Mouse (Mus musculus): ENCODE measurements around the gene Zscan4-ps3. TPM values are rescaled to one million over a fixed set of nuclear protein-coding genes. Genes with fewer than 3 reads are reported as not detected.

Gene Zscan4-ps3
- polyA plus RNA-seq (2012; ENCODE audit: low replicate concordance): not detected in 2 replicates

DNA sequence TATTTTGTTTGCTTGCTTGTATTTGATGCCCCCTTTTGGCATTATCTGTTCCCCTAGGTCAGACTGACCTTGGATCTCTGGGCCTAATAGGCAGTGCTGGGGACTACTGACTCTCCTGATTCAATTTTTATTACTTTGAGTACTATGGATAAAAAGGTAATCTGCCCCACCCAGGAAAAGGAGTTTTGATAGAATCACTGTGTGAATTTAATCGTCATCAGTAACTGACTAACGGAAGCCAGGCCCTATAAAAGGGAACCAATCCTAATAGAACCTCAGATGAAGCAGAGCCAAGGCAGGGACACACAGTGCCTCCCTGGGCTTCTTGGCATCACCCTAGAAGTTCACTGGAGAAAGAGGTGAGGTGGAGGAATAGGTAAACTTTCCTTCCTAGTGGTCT lies at the start of gene Zscan4-ps3:
TSS of gene Zscan4-ps3 (plus strand) at position 301 of the 400 bp plus-strand sequence.

Other genes with a start within 250 kb of the Zscan4-ps3 start
- gene Zscan4f, start 211.4 kb upstream of the Zscan4-ps3 start, polyA plus RNA-seq (2012; ENCODE audit: low replicate concordance): not detected in 2 replicates
- gene Zscan4-ps2, start 95.0 kb upstream of the Zscan4-ps3 start, polyA plus RNA-seq (2012; ENCODE audit: low replicate concordance): not detected in 2 replicates
- gene Vmn1r72, start 70.8 kb downstream of the Zscan4-ps3 start, polyA plus RNA-seq (2012; ENCODE audit: low replicate concordance): not detected in 2 replicates
- gene Vmn1r73, start 121.0 kb downstream of the Zscan4-ps3 start, polyA plus RNA-seq (2012; ENCODE audit: low replicate concordance): not detected in 2 replicates
- 0.03 TPM in 1 of 2 replicates, not detected in the other for gene Vmn1r74, start 224.7 kb downstream of the Zscan4-ps3 start, polyA plus RNA-seq (2012; ENCODE audit: low replicate concordance)

All from leukemia stem cell, adult 10-12 weeks (primary cell).